ENCODE assay signal across 8 mouse cellular contexts in the genomic region with DNA sequence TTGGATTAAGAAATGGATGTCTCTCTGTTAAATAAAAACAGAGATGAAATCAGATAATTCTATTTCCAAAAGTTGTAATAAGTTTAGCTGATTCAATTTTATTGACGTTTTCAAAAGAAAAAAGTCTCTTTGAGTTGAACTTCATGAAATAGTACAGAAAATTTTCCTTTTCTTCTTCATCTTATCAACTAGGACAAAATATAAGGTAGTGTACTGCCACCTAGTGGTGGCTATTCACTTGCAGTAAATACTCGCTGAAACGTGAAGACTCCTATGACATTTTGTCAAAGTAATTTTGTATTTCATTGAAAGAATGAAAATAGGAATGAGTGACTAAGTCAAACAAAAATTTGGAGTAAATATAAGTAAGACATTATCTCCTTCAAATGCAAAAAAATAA. TPM values are rescaled to one million over a fixed set of nuclear protein-coding genes. Genes with fewer than 3 reads are reported as not detected.
DNase-seq lines count a peak whose midpoint lies in the region; ATAC-seq and TF ChIP-seq lines count a peak whose summit lies in the region.

No protein-coding gene starts in this region.

- H3K9me3 ChIP-seq in lung, embryonic 14.5 days (ENCODE audit: low read depth, low read length), result no peaks in the 10 kb centered on the region

- 1% methylated on average over 3 of the region's 3 CpGs for WGBS in lung, embryonic 14.5 days

- TF ChIP-seq CTCF in lung, embryonic 14.5 days (IDR thresholded peaks at IDR 0.05; ENCODE audit: low read depth), result peak; percentile 71

- peak; percentile 9 for DNase-seq in gastrocnemius, postnatal 10 days
- DNase-seq in gastrocnemius, postnatal 14 days, result no peak
- DNase-seq in lung, embryonic 14.5 days, result peak; percentile 95
- no peak for DNase-seq in lung, postnatal 4 days
- DNase-seq in MN1 (ENCODE audit: low spot score), result peak; percentile 67
- peak; percentile 58 for DNase-seq in hindlimb bud, embryonic 11.5 days (ENCODE audit: extremely low spot score, low read depth, low spot score)
- DNase-seq in yolk sac, embryonic 10.5 days (ENCODE audit: low spot score), result no peak

- H3K4me3 ChIP-seq in lung, embryonic 14.5 days (ENCODE audit: low read depth, low read length), result no peak overlapping the region

- H3K9ac ChIP-seq in lung, embryonic 14.5 days, result no peak overlapping the region

- H3K4me2 ChIP-seq in lung, embryonic 14.5 days, result no peak overlapping the region

- intact Hi-C loops in gastrocnemius, postnatal 14 days (cut with DNase I; ENCODE audit: low total_unique reads), result no loop called here

- no peak for ATAC-seq in lung, embryonic 14.5 days (ENCODE audit: insufficient read depth)
- ATAC-seq in erythroblast, adult 5-6 weeks (replicated peaks; ENCODE audit: low FRiP score, poor library complexity, severe bottlenecking), result no peak

- no peaks in the 10 kb centered on the region for H3K36me3 ChIP-seq in lung, embryonic 14.5 days (ENCODE audit: insufficient read depth)

- H3K4me1 ChIP-seq in lung, embryonic 14.5 days (ENCODE audit: insufficient read depth), result no peaks in the 10 kb centered on the region

- H3K27me3 ChIP-seq in lung, embryonic 14.5 days (ENCODE audit: insufficient read depth, low read length), result no peaks in the 10 kb centered on the region

- no peak overlapping the region for H3K27ac ChIP-seq in lung, embryonic 14.5 days (ENCODE audit: low read depth)

RNA-seq across cellular contexts. Expression of a gene that starts 56.1 kb away (rescaled TPM):
- total RNA-seq in gastrocnemius, postnatal 10 days (2021), result not detected
- total RNA-seq in gastrocnemius, postnatal 14 days (2021), result not detected
- 0.03 and 0.08 TPM in 2 replicates for polyA plus RNA-seq in lung, embryonic 14.5 days (2014; fragmentation: Nextera tagmentation; extraction: Ambion mirVana)
- total RNA-seq in erythroblast, adult 5-6 weeks (2015; ENCODE audit: low replicate concordance), result not detected in 2 replicates
- not detected in 2 replicates for total RNA-seq in erythroblast, adult 5-6 weeks (2017; ENCODE audit: low replicate concordance)

Comparison
In these comparisons a context has a peak if more than half of its experiments do, and no peak if none do; other contexts are left out.
1. DNase-seq: peak in gastrocnemius, postnatal 10 days (single experiment), lung, embryonic 14.5 days (single experiment), MN1 (single experiment) and hindlimb bud, embryonic 11.5 days (single experiment); none in gastrocnemius, postnatal 14 days (single experiment), lung, postnatal 4 days (0 of 2) and yolk sac, embryonic 10.5 days (single experiment).